Mouse (Mus musculus): ENCODE measurements at regions not wholly inside any gene's neighbourhood (a gene's known extent, or its start where the extent isn't known, plus 50 kb on each side); places are given as distances from the start of the nearest gene placed in this dataset.

GRCm38 (mm10) chr15:82709041-82709440 is 54.9 kb downstream of the Cyp2d40 start:
- 49% methylated on average over 4 of the region's 4 CpGs for WGBS (ENCODE audit: insufficient replicate concordance)
- ATAC-seq (ENCODE audit: insufficient read depth) = no peak

DNA sequence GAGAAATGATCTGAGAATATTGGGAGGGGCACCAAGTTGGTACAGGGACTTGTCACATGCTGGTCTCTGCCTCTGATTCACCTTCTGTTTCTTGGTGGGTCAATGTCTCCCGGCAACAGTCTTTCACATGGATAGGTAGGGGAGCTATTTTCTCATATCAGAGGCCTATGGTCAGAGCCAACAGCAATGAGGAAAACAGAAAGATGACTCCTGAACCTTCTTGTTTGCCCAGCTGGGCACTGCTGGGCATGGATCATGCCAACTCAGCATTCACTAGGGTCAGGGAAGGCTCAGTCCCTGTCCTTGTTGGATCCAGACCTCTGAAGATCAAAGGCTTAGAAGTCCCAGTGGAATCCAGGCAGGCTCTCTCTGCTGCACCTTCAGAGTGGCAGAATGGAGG is 56.1 kb downstream of the Cyp2d40 start:
- no peak overlapping the region for H3K4me2 ChIP-seq (ENCODE audit: low read depth)
- no peak for TF ChIP-seq CTCF (IDR thresholded peaks at IDR 0.05; ENCODE audit: low read depth)
- TF ChIP-seq EP300 (IDR thresholded peaks at IDR 0.05; ENCODE audit: low read depth) = no peak
- no peaks in the 10 kb centered on the region for H3K36me3 ChIP-seq (replicated peaks; ENCODE audit: control insufficient read depth, insufficient read depth, low read depth)
- no peaks in the 10 kb centered on the region for H3K9me3 ChIP-seq (ENCODE audit: control insufficient read depth, low read length)
- no peak overlapping the region for H3K27ac ChIP-seq
- ATAC-seq (ENCODE audit: insufficient read depth) (no peak), DNase-seq (ENCODE audit: low read depth in 3 of 3, low spot score in 3 of 3) (no peak)
- 62% methylated on average over 1 of the region's 1 CpGs for WGBS (ENCODE audit: insufficient replicate concordance)
- H3K27me3 ChIP-seq (ENCODE audit: control insufficient read depth, insufficient read depth, low read length) = no peaks in the 10 kb centered on the region
- H3K9ac ChIP-seq (replicated peaks) = no peak overlapping the region
- no peak overlapping the region for H3K4me3 ChIP-seq (ENCODE audit: insufficient read depth in 1 of 2, low read depth in 2 of 2, low read length in 2 of 2)
- no peaks in the 10 kb centered on the region for H3K4me1 ChIP-seq (replicated peaks; ENCODE audit: control insufficient read depth in 2 of 2, insufficient read depth in 2 of 2, low read length in 1 of 2)

More at GRCm38 (mm10) chr15:82709041-82709440, 54.9 kb downstream of the Cyp2d40 start:
- Histone ChIP-seq H3K4me3 (ENCODE audit: insufficient read depth in 1 of 2, low read depth in 2 of 2, low read length in 2 of 2) (no peak overlapping the region), H3K9me3 (ENCODE audit: control insufficient read depth, low read length) (no peaks in the 10 kb centered on the region), H3K4me1 (replicated peaks; ENCODE audit: control insufficient read depth in 2 of 2, insufficient read depth in 2 of 2, low read length in 1 of 2) (no peaks in the 10 kb centered on the region), H3K4me2 (ENCODE audit: low read depth) (no peak overlapping the region), H3K36me3 (replicated peaks; ENCODE audit: control insufficient read depth, insufficient read depth, low read depth) (no peaks in the 10 kb centered on the region), H3K27ac (no peak overlapping the region), H3K9ac (replicated peaks) (no peak overlapping the region), H3K27me3 (ENCODE audit: control insufficient read depth, insufficient read depth, low read length) (no peaks in the 10 kb centered on the region)
- TF ChIP-seq EP300 (IDR thresholded peaks at IDR 0.05; ENCODE audit: low read depth) = no peak
- TF ChIP-seq CTCF (IDR thresholded peaks at IDR 0.05; ENCODE audit: low read depth) = no peak
- DNase-seq (ENCODE audit: low read depth in 3 of 3, low spot score in 3 of 3) = no peak

DNA sequence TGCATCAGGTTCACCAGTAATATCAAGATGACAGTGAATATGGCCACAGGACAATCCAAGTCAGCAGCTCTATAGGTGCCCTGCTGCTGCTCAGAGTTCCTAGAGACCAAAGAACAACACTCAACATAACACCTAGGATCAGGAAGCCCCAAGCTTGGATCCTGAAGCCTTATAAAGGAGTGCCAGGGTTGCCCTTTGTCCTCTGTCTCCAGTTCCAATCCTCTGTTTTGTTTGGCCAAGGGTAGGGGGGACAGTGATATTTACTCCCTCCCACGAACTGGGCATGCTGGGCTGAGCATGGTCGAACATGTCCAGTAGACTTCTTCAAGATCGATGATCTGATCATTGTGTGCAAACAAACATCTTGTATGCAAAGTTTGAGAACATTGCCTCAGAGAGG is 56.8 kb downstream of the Cyp2d40 start:
- ATAC-seq (ENCODE audit: insufficient read depth) (no peak), DNase-seq (ENCODE audit: low read depth in 3 of 3, low spot score in 3 of 3) (no peak)
- Histone ChIP-seq H3K27ac (no peak overlapping the region), H3K9me3 (ENCODE audit: control insufficient read depth, low read length) (no peaks in the 10 kb centered on the region), H3K4me2 (ENCODE audit: low read depth) (no peak overlapping the region), H3K4me1 (replicated peaks; ENCODE audit: control insufficient read depth in 2 of 2, insufficient read depth in 2 of 2, low read length in 1 of 2) (no peaks in the 10 kb centered on the region), H3K4me3 (ENCODE audit: insufficient read depth in 1 of 2, low read depth in 2 of 2, low read length in 2 of 2) (no peak overlapping the region), H3K9ac (replicated peaks) (no peak overlapping the region), H3K36me3 (replicated peaks; ENCODE audit: control insufficient read depth, insufficient read depth, low read depth) (no peaks in the 10 kb centered on the region), H3K27me3 (ENCODE audit: control insufficient read depth, insufficient read depth, low read length) (no peaks in the 10 kb centered on the region)
- TF ChIP-seq CTCF (IDR thresholded peaks at IDR 0.05; ENCODE audit: low read depth) (no peak), EP300 (IDR thresholded peaks at IDR 0.05; ENCODE audit: low read depth) (no peak)
- WGBS (ENCODE audit: insufficient replicate concordance) = 65% methylated on average over 3 of the region's 3 CpGs

- Histone ChIP-seq H3K9ac (replicated peaks) (no peak overlapping the region), H3K36me3 (replicated peaks; ENCODE audit: control insufficient read depth, insufficient read depth, low read depth) (no peaks in the 10 kb centered on the region), H3K27ac (no peak overlapping the region), H3K9me3 (ENCODE audit: control insufficient read depth, low read length) (no peaks in the 10 kb centered on the region), H3K27me3 (ENCODE audit: control insufficient read depth, insufficient read depth, low read length) (no peaks in the 10 kb centered on the region), H3K4me3 (ENCODE audit: insufficient read depth in 1 of 2, low read depth in 2 of 2, low read length in 2 of 2) (no peak overlapping the region), H3K4me2 (ENCODE audit: low read depth) (no peak overlapping the region), H3K4me1 (replicated peaks; ENCODE audit: control insufficient read depth in 2 of 2, insufficient read depth in 2 of 2, low read length in 1 of 2) (no peaks in the 10 kb centered on the region)
- TF ChIP-seq CTCF (IDR thresholded peaks at IDR 0.05; ENCODE audit: low read depth) (no peak), EP300 (IDR thresholded peaks at IDR 0.05; ENCODE audit: low read depth) (no peak)
- no peak for DNase-seq (ENCODE audit: low read depth in 3 of 3, low spot score in 3 of 3)
- ATAC-seq (ENCODE audit: insufficient read depth) = no peak
- WGBS (ENCODE audit: insufficient replicate concordance) = 55% methylated on average over 2 of the region's 2 CpGs
Observed at GRCm38 (mm10) chr15:82706647-82707046, 57.3 kb downstream of the Cyp2d40 start.

- no peak for ATAC-seq (ENCODE audit: insufficient read depth)
- no peaks in the 10 kb centered on the region for H3K27me3 ChIP-seq (ENCODE audit: control insufficient read depth, insufficient read depth, low read length)
- H3K4me3 ChIP-seq (ENCODE audit: insufficient read depth in 1 of 2, low read depth in 2 of 2, low read length in 2 of 2) = no peak overlapping the region
- no peaks in the 10 kb centered on the region for H3K36me3 ChIP-seq (replicated peaks; ENCODE audit: control insufficient read depth, insufficient read depth, low read depth)
- TF ChIP-seq EP300 (IDR thresholded peaks at IDR 0.05; ENCODE audit: low read depth) (no peak), CTCF (IDR thresholded peaks at IDR 0.05; ENCODE audit: low read depth) (no peak)
- no peak for DNase-seq (ENCODE audit: low read depth in 3 of 3, low spot score in 3 of 3)
- WGBS (ENCODE audit: insufficient replicate concordance) = 38% methylated on average over 1 of the region's 1 CpGs
- H3K4me1 ChIP-seq (replicated peaks; ENCODE audit: control insufficient read depth in 2 of 2, insufficient read depth in 2 of 2, low read length in 1 of 2) = no peaks in the 10 kb centered on the region
- H3K27ac ChIP-seq = no peak overlapping the region
- no peak overlapping the region for H3K4me2 ChIP-seq (ENCODE audit: low read depth)
- H3K9me3 ChIP-seq (ENCODE audit: control insufficient read depth, low read length) = no peaks in the 10 kb centered on the region
- no peak overlapping the region for H3K9ac ChIP-seq (replicated peaks)
Observed at GRCm38 (mm10) chr15:82702121-82702520, 61.9 kb downstream of the Cyp2d40 start.

Data from liver, embryonic 14.5 days (tissue).